Mouse (Mus musculus) urinary bladder, adult 2 months (tissue): ENCODE measurements around the gene Wdtc1. TPM values are rescaled to one million over a fixed set of nuclear protein-coding genes. Genes with fewer than 3 reads are reported as not detected.

Source experiments
- DNase-seq: peaks from one replicate; pipeline ENCODE4 v3.0.0; 2022; ENCODE audit warnings: low spot score
- polyA plus RNA-seq: library from polyadenylated mRNA; depleted of rRNA; stranded (reverse); fragments of >200 nt; gene quantifications from 2 replicates; pipeline ENCODE4 v1.2.3, GENCODE M21; 2012

The Wdtc1 gene
- polyA plus RNA-seq, 1 experiment: 24.7 TPM

- DNase-seq: no peak
Measured at GRCm38 (mm10) chr4:133375812-133376577, 22.7 kb upstream of the Wdtc1 start.

DNA sequence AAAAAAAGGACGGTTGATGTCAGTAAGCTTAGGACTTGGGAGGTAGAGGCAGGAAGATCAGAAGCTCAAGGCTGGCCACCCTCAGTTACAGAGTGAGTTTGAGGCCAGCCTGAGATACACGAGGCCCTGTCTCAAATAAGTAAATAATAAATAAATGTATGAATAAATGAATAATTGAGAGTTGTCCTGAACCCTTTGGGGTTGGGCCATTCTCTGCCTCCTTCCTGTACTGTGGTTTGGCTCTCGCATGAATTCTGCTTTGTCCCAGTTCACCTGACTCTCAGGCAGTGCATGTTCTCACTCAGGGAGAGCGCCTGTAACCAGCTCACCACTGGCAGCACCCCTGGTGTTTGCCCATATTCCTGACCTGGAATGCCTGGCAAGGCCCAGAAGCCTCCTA lies 20.7 kb upstream of the Wdtc1 start:
- DNase-seq: no peak

GRCm38 (mm10) chr4:133372278-133372665 lies 19.0 kb upstream of the Wdtc1 start:
- no peak for DNase-seq

DNA sequence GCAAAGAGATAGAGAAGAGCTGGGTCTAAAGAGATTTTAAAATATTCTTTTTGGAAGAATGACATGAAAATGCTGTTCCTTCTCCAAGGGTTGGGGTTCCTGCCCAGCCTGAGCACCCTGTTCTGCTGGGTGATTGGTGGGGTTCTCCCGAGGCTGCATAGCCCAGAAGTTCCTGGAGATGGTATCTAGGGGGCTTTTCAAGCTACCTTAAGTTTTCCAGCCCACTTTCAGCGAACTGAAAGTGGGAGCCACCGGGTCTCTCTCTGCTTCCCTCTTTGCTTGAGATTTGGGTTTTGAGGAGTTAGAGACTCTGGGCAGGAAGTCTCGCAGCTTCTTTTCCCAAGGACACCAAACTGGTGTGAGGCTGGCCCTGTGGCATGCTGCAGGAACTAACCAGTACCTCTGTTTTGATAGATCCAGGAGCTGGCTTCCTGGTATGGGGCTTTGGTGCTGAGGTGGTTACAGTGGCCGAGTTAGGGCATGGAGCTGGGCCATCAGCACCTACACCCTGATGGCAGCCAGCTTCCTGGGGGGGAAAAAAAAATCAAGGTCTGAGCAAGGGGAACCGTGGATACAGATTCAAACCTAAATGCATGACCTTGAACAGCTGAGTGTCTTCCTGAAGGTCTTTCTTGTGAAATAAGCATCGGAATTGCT lies 18.5 kb upstream of the Wdtc1 start:
- DNase-seq: no peak

- DNase-seq: no peak
Measured at GRCm38 (mm10) chr4:133370298-133371274, 17.3 kb upstream of the Wdtc1 start.

- DNase-seq: peak; percentile 95
Measured at GRCm38 (mm10) chr4:133369553-133370297, 16.4 kb upstream of the Wdtc1 start, which contains the start of gene Slc9a1. TSS of gene Slc9a1 (plus strand) at chr4:133369706.

GRCm38 (mm10) chr4:133354641-133355040 lies 1.4 kb upstream of the Wdtc1 start:
- DNase-seq: no peak

GRCm38 (mm10) chr4:133352797-133353196 lies 484 bp downstream of the Wdtc1 start:
- no peak for DNase-seq

- DNase-seq: no peak
Measured at GRCm38 (mm10) chr4:133348051-133348775, 5.1 kb downstream of the Wdtc1 start.

- no peak for DNase-seq
Measured at GRCm38 (mm10) chr4:133347624-133348023, 5.7 kb downstream of the Wdtc1 start.

DNA sequence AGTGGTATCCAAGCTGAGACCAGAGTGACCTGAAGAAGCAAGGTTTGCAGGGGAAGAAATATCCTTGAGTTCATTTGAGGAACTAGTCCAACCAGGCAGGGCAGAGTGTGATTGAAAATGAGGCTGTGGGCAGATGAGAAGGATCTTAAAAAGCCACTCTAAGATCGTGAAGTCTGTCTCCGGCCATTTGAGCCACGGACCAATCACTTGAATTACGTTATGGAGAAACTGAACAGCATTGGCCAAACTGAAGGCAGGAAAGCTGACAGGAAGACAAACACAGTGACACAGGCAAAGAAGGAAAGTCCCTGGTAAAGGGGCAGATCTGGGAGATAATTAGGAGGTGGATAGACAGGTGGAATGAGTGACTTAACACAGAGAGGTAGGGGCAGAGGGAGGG lies 6.7 kb downstream of the Wdtc1 start:
- no peak for DNase-seq

GRCm38 (mm10) chr4:133345702-133346101 lies 7.6 kb downstream of the Wdtc1 start:
- DNase-seq: no peak

GRCm38 (mm10) chr4:133344112-133344511 lies 9.2 kb downstream of the Wdtc1 start:
- no peak for DNase-seq

DNA sequence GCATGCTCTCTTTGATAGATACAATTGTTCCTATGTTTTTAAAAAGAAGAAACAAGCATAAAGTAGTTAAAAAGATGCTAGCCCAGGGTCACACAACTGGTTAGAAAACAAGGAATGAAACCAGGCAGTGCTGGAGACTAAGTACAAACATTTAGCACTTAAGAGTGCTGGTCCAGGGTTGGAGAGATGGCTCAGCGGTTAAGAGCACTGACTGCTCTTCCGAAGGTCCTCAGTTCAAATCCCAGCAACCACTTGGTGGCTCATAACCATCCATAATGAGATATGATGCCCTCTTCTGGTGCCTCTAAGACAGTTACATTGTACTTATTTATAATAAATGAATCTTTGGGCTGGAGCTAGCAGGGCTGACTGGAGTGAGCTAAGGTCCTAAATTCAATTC lies 13.1 kb downstream of the Wdtc1 start:
- no peak for DNase-seq

- peak; percentile 97 for DNase-seq
Measured at GRCm38 (mm10) chr4:133339148-133339749, 14.0 kb downstream of the Wdtc1 start.

- DNase-seq: no peak
Measured at GRCm38 (mm10) chr4:133338521-133339095, 14.7 kb downstream of the Wdtc1 start.

DNA sequence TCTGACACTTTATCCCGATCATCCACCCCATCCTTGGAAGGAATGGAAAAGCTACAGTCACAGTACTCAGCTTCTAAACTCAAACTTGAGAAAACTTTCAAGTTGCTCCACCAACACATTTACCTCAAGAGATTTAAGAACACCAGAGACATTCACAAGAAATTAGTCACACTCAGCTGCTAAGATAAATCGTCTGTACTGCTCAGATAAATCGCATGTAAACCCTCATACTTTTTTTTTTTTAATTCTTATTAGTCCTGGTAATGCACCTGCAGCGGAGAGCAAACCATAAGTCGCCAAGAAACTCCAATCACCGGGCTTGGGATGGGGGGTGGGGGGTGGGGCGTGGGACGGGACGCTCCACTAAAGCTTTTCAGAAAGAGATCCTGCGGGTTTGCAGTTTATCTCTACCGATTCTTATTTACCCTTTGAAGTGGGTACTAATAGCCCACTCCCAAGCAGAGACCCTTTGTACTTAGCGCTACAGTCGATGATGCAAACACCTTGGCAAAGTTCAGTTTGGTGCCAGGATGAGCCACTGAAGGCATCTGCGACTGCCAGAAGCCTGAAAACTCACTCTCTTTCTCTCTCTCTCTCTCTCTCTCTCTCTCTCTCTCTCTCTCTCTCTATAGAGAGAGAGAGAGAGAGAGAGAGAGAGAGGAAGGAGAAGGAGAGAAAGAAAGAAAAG lies 15.3 kb downstream of the Wdtc1 start:
- no peak for DNase-seq

- no peak for DNase-seq
Measured at GRCm38 (mm10) chr4:133333306-133333705, 20.0 kb downstream of the Wdtc1 start.

DNA sequence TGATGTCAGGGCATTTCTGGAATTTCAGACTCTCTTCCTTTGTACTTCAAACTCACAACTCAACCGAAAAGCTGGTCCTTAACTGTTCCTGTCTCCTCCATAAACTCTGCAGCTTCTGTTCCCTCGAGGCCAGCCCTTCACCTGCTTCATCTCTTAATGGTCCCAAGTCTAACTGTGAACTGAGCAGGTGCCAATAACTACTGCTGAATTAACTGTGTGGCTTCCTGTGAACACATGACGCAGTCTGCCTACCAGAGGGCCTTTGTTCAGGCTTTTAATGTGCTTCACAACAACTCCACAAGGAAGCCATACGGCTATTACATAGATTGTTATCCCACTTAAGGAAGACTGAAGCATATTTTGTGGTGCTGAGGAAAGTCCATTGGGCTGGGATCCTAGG lies 23.0 kb downstream of the Wdtc1 start:
- no peak for DNase-seq
